Mouse (Mus musculus): Measurements from ENCODE around the gene Il24.

DNA sequence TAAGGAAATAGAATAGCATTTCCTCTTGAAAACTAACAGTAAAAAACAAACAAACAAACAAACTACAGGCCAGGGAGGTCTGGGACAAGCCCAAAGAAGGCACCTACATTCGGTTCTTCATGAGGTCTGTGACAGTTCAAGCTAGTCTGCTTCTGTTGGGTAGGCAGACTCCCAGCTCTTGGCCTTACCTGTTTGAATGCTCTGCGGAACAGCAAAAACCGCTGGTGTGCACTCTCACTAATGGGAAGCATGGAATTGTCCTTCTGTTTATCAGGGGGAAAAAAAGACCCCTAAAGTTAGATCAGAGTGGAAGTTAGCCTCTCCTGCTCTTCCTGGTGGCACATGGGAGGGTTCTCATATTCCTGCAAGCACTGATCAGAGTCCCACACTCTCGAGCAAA is 4.1 kb downstream of the Il24 start:
- TF ChIP-seq CTCF (conservative IDR thresholded peaks at IDR 0.05; ENCODE audit: low read length) (no peak), NANOG (IDR thresholded peaks at IDR 0.05; ENCODE audit: borderline replicate concordance, low read length) (no peak), POU5F1 (IDR thresholded peaks at IDR 0.05; ENCODE audit: borderline replicate concordance, low read length) (no peak)

Measured in E14TG2a.4 (cell line).